Mouse (Mus musculus) thymus, adult 2 months (tissue): ENCODE data around the gene Rhbg.

ENCODE experiments used
- CTCF ChIP-seq: fragments of 200-500 bp; IDR thresholded peaks from 2 replicates; pipeline ENCODE4 v1.5.1; 2012; ENCODE audit warnings: mild to moderate bottlenecking, control low read depth, low read length, moderate library complexity, borderline replicate concordance; ENCODE audit not compliant: control insufficient read depth, poor library complexity, insufficient read depth; ENCODE audit errors: extremely low read depth
- POLR2A ChIP-seq: fragments of 200-500 bp; IDR thresholded peaks from 2 replicates; pipeline ENCODE4 v1.6.1; 2012; ENCODE audit warnings: mild to moderate bottlenecking, low read length, control low read depth, moderate library complexity; ENCODE audit not compliant: control insufficient read depth, poor library complexity, insufficient read depth; ENCODE audit errors: extremely low read depth

GRCm38 (mm10) chr3:88220842-88221241 lies 33.7 kb downstream of the Rhbg start:
- TF ChIP-seq CTCF: no peak
- no peak for TF ChIP-seq POLR2A
